26 mouse cellular contexts compared by ENCODE assay signal in the genomic region with DNA sequence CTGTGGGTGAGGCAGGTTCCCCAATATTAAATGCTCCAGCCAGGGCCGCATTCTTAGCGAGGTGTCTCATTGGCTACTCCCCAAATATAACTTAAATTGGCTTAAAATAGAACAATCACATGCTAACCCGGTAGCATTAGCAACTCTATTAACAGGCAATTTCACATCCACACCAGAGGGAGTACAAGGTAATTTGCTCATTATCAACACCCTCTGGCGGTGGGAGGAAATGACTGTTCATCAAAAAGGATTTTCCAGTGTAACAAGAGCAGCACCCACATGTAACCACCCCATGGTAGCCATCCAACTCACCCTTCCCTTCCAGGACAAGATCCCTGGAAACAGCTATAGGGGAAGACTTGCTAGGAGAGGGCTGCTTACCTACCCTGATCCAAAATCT. TPM values are rescaled to one million over a fixed set of nuclear protein-coding genes. Genes with fewer than 3 reads are reported as not detected.
A peak's percentile ranks its signal among the peaks of the same experiment; 100 is the strongest.
DNase-seq lines count a peak whose midpoint lies in the region; ATAC-seq and TF ChIP-seq lines count a peak whose summit lies in the region.
"Had no signal": no experiment of that assay in that cellular context is flagged by ENCODE, and none has a peak within 500 bp of the region (broad histone marks: within the 10 kb centered on the region; RNA-seq: fewer than 3 reads in every experiment).

No protein-coding gene starts in this region.

- no peak for DNase-seq in neural tube, embryonic 10.5 days (ENCODE audit: extremely low spot score, low spot score)
- peak; percentile 66 for DNase-seq in brain, embryonic 14.5 days (ENCODE audit: low read depth)
- no peak for DNase-seq in gastrocnemius, postnatal 14 days
- DNase-seq: adrenal gland, postnatal 36 days; B cell, adult 2 months; cerebellum, adult 11-12 months; cerebellum, postnatal 10 days; gastrocnemius, adult 2 months; heart, postnatal 4 days; kidney, postnatal 4 days; layer of hippocampus, adult 9-11 months; lung, postnatal 4 days; right cerebral cortex, postnatal 25 days; spleen, adult 18-20 months had no signal

- no peak overlapping the region for H3K9ac ChIP-seq in hindbrain, embryonic 13.5 days
- H3K9ac ChIP-seq in hindbrain, embryonic 16.5 days (ENCODE audit: low read depth, low read length): no peak overlapping the region
- no peak overlapping the region for H3K9ac ChIP-seq in neural tube, embryonic 13.5 days
- H3K9ac ChIP-seq in midbrain, embryonic 15.5 days: no peak overlapping the region
- H3K9ac ChIP-seq: heart, embryonic 15.5 days; intestine, embryonic 15.5 days; limb, embryonic 15.5 days; liver, embryonic 15.5 days; lung, embryonic 15.5 days had no signal

- no peak overlapping the region for H3K4me3 ChIP-seq in hindbrain, embryonic 13.5 days
- H3K4me3 ChIP-seq in hindbrain, embryonic 16.5 days (ENCODE audit: low read length): no peak overlapping the region
- no peak overlapping the region for H3K4me3 ChIP-seq in neural tube, embryonic 13.5 days
- no peak overlapping the region for H3K4me3 ChIP-seq in midbrain, embryonic 15.5 days
- H3K4me3 ChIP-seq: forebrain, embryonic 10.5 days; gastrocnemius, adult 2 months; heart, embryonic 15.5 days; intestine, embryonic 15.5 days; left cerebral cortex, adult 2 months; limb, embryonic 15.5 days; liver, embryonic 15.5 days; lung, embryonic 15.5 days had no signal

- no peaks in the 10 kb centered on the region for H3K9me3 ChIP-seq in hindbrain, embryonic 13.5 days
- no peaks in the 10 kb centered on the region for H3K9me3 ChIP-seq in hindbrain, embryonic 16.5 days (ENCODE audit: control insufficient read depth, low read length)
- no peaks in the 10 kb centered on the region for H3K9me3 ChIP-seq in neural tube, embryonic 13.5 days
- no peaks in the 10 kb centered on the region for H3K9me3 ChIP-seq in midbrain, embryonic 15.5 days
- H3K9me3 ChIP-seq: forebrain, embryonic 10.5 days; heart, embryonic 15.5 days; intestine, embryonic 15.5 days; limb, embryonic 15.5 days; liver, embryonic 15.5 days; lung, embryonic 15.5 days had no signal

- ATAC-seq in hindbrain, embryonic 13.5 days (ENCODE audit: low FRiP score): no peak
- no peak for ATAC-seq in hindbrain, embryonic 16.5 days
- no peak for ATAC-seq in neural tube, embryonic 13.5 days (ENCODE audit: low read depth)
- ATAC-seq in midbrain, embryonic 15.5 days (replicated peaks): no peak
- ATAC-seq: intestine, embryonic 15.5 days had no signal

- H3K27ac ChIP-seq in hindbrain, embryonic 13.5 days: peak overlapping the region; percentile 20; the same call in 1 of the 2 replicates
- no peak overlapping the region for H3K27ac ChIP-seq in hindbrain, embryonic 16.5 days (ENCODE audit: low read depth, low read length)
- H3K27ac ChIP-seq in neural tube, embryonic 13.5 days (replicated peaks): peak overlapping the region; percentile 67; the same call in 1 of the 2 replicates
- H3K27ac ChIP-seq in midbrain, embryonic 15.5 days: no peak overlapping the region
- H3K27ac ChIP-seq: forebrain, embryonic 10.5 days; gastrocnemius, adult 2 months; heart, embryonic 15.5 days; intestine, embryonic 15.5 days; left cerebral cortex, adult 2 months; liver, embryonic 15.5 days; lung, embryonic 15.5 days had no signal

- H3K4me1 ChIP-seq in hindbrain, embryonic 13.5 days (replicated peaks): peaks cover 39% of the 10 kb centered on the region
- peaks cover 2% of the 10 kb centered on the region for H3K4me1 ChIP-seq in hindbrain, embryonic 16.5 days (ENCODE audit: control insufficient read depth, insufficient read depth, low read depth, low read length)
- peaks cover 39% of the 10 kb centered on the region for H3K4me1 ChIP-seq in neural tube, embryonic 13.5 days (replicated peaks)
- peaks cover 14% of the 10 kb centered on the region for H3K4me1 ChIP-seq in midbrain, embryonic 15.5 days
- H3K4me1 ChIP-seq: heart, embryonic 15.5 days; intestine, embryonic 15.5 days; liver, embryonic 15.5 days; lung, embryonic 15.5 days had no signal

- no peaks in the 10 kb centered on the region for H3K36me3 ChIP-seq in hindbrain, embryonic 13.5 days
- no peaks in the 10 kb centered on the region for H3K36me3 ChIP-seq in hindbrain, embryonic 16.5 days (ENCODE audit: control insufficient read depth, insufficient read depth, low read length)
- H3K36me3 ChIP-seq in neural tube, embryonic 13.5 days: no peaks in the 10 kb centered on the region
- H3K36me3 ChIP-seq in midbrain, embryonic 15.5 days (replicated peaks): no peaks in the 10 kb centered on the region
- H3K36me3 ChIP-seq: forebrain, embryonic 10.5 days; heart, embryonic 15.5 days; intestine, embryonic 15.5 days; limb, embryonic 15.5 days; liver, embryonic 15.5 days; lung, embryonic 15.5 days had no signal

- no peak for TF ChIP-seq POLR2A in brain, embryonic 14.5 days (IDR thresholded peaks at IDR 0.05; ENCODE audit: borderline replicate concordance, extremely low read depth, insufficient read depth, insufficient read length, poor library complexity, severe bottlenecking)

- no peak overlapping the region for H3K4me2 ChIP-seq in hindbrain, embryonic 13.5 days
- no peak overlapping the region for H3K4me2 ChIP-seq in hindbrain, embryonic 16.5 days (ENCODE audit: low read length)
- H3K4me2 ChIP-seq in neural tube, embryonic 13.5 days: no peak overlapping the region
- H3K4me2 ChIP-seq in midbrain, embryonic 15.5 days: no peak overlapping the region
- H3K4me2 ChIP-seq: heart, embryonic 15.5 days; intestine, embryonic 15.5 days; limb, embryonic 15.5 days; liver, embryonic 15.5 days; lung, embryonic 15.5 days had no signal

- no peaks in the 10 kb centered on the region for H3K27me3 ChIP-seq in hindbrain, embryonic 13.5 days
- no peaks in the 10 kb centered on the region for H3K27me3 ChIP-seq in hindbrain, embryonic 16.5 days (replicated peaks; ENCODE audit: control insufficient read depth, insufficient read depth, low read length)
- H3K27me3 ChIP-seq in neural tube, embryonic 13.5 days: no peaks in the 10 kb centered on the region
- H3K27me3 ChIP-seq in midbrain, embryonic 15.5 days (replicated peaks): no peaks in the 10 kb centered on the region
- H3K27me3 ChIP-seq: heart, embryonic 15.5 days; intestine, embryonic 15.5 days; limb, embryonic 15.5 days; liver, embryonic 15.5 days; lung, embryonic 15.5 days had no signal

- TF ChIP-seq CTCF in brain, embryonic 14.5 days (IDR thresholded peaks at IDR 0.05; ENCODE audit: borderline replicate concordance, extremely low read depth, insufficient read depth, insufficient read length): peak; percentile 31; the same call in 1 of the 2 replicates

- intact Hi-C loops in gastrocnemius, postnatal 14 days (cut with DNase I; ENCODE audit: low total_unique reads): no loop called here

- 55% methylated on average over 4 of the region's 4 CpGs for WGBS in hindbrain, embryonic 13.5 days
- 42% methylated on average over 4 of the region's 4 CpGs for WGBS in hindbrain, embryonic 16.5 days
- WGBS in neural tube, embryonic 13.5 days: 44% methylated on average over 4 of the region's 4 CpGs
- WGBS in midbrain, embryonic 15.5 days: 56% methylated on average over 4 of the region's 4 CpGs

RNA-seq across cellular contexts. Expression of a gene that starts 18.4 kb away (rescaled TPM):
- polyA plus RNA-seq in hindbrain, embryonic 13.5 days (2015; fragmentation: Nextera tagmentation; extraction: Ambion mirVana): 2.4 and 3.4 TPM in 2 replicates
- polyA plus RNA-seq in hindbrain, embryonic 16.5 days (2015; fragmentation: Nextera tagmentation; extraction: Ambion mirVana): 1.3 and 2.0 TPM in 2 replicates
- polyA plus RNA-seq in neural tube, embryonic 13.5 days (2015; fragmentation: Nextera tagmentation; extraction: Ambion mirVana): 1.5 and 1.6 TPM in 2 replicates
- polyA plus RNA-seq in brain, embryonic 14.5 days (2012; rRNA removed): 0.88 and 3.6 TPM in 2 replicates
- polyA plus RNA-seq in midbrain, embryonic 15.5 days (2015; fragmentation: Nextera tagmentation; extraction: Ambion mirVana): 1.7 and 2.2 TPM in 2 replicates
- under 1 TPM in 1 of 2 experiments, not detected in 1; 0.06 TPM for total RNA-seq in gastrocnemius, postnatal 14 days (2021)
- total RNA-seq: adrenal gland, adult 18-20 months; adrenal gland, postnatal 36 days; gastrocnemius, adult 2 months; heart, postnatal 4 days had no signal
- polyA plus RNA-seq: intestine, embryonic 15.5 days; liver, embryonic 15.5 days; lung, embryonic 15.5 days had no signal

Comparison
In these comparisons a context has a peak if more than half of its experiments do, and no peak if none do; other contexts are left out.
1. H3K27ac ChIP-seq: peak in hindbrain, embryonic 13.5 days (single experiment) and neural tube, embryonic 13.5 days (single experiment); none in hindbrain, embryonic 16.5 days (single experiment) and midbrain, embryonic 15.5 days (single experiment).